Mouse (Mus musculus) adrenal gland (tissue): ENCODE results near the gene N6amt1.

Source experiments
- intact Hi-C: fragments of 180-260 bp; cut with DNase I; formaldehyde crosslinking; loops from one replicate; pipeline ENCODE4 v1.15.1; 2025

Gene N6amt1

DNA sequence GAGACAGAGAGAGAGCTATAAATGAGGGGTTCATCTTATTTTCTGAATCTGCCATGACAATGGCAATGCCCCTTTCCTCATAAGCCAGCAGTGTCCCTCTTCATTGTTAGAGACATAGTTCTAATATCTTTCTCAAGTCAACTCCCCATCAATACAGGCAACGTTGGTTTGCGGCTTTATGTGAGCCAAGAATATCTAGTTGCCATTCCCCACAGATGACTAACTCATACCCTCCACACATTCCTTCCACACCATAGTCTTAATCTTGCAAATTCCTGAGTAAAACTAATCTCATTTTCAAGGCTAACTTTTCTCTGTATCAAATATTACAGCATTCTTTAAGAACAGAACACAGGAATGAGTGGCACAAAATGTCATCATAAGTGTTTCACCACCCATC is 29.0 kb downstream of the N6amt1 start:
- intact Hi-C loops = no loop called here

DNA sequence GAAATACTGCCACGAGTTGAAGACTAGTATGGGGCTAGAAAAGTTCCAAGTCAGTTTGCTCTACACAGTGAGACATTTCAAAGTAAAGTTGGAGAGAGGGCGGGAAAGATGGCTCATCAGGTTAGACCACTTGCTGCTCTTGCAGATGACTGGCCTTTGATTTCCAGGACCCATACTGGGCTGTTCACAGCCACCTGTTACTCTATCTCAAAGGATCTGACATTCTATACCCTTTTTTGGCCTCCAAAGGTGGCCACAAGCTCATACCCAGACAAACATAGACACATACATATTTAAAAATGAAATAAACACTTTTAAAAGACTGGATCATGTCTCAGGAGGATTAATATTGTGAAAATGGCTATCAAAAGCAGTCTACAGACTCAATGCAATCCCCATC is 30.4 kb downstream of the N6amt1 start:
- intact Hi-C loops = no loop called here

DNA sequence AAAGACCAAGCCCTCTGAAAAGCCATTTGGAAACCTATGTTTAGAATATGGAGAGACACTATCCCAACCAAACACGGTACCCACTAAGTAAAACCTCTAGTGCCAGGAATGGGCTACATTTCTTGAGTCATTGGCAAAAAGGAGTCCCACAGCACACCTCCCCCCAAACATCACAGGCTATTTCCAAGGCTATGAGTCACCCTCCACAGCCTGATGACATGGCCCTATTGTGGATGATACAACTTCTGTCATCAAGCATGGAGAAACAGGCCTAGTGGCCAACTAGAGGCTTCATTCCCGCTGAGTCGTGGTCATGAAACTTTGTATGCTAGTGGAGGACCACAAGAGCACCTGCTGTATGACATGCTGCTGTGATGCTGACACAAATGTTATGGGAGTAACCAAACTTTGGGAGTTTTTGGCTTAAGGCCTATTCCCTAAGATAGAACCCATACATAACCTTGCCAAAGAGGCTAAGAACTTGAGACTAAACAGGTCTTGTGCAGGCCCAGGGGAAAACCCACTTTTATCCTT is 33.5 kb downstream of the N6amt1 start:
- intact Hi-C loops = no loop called here

DNA sequence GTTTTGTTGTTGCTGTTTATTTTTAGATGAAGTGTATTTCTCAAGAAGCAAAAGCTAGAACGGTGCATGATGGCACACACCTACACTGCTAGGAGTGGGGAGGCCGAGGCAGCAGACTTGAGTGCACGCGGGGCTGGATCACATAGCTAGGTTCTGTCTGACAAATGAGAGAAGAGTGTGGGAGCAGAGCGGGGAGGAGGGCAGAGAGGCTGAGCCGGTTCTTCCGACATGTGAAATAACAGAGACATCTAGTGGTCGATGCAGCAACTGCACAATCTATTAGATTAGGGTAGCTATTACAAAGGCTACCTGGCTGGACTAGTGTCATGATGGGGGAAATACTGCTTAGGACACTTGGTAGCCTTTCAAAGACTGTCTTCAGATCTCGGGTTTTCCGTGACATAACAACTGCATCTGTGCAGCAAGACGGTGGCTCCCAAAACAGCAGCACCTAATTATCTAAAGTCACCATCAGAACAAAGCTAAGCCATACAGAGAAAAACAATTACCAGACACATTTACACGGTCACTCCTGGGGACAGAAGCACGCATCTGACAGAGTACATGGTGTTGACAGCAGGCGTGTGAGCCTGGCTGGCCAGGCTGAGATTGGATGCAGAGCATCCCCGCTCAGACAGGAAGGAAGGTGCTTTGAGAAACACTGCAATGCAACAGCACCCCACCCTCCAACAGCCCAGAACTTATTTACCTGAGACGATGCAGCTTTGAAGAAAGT is 40.0 kb downstream of the N6amt1 start:
- intact Hi-C loops = no loop called here

DNA sequence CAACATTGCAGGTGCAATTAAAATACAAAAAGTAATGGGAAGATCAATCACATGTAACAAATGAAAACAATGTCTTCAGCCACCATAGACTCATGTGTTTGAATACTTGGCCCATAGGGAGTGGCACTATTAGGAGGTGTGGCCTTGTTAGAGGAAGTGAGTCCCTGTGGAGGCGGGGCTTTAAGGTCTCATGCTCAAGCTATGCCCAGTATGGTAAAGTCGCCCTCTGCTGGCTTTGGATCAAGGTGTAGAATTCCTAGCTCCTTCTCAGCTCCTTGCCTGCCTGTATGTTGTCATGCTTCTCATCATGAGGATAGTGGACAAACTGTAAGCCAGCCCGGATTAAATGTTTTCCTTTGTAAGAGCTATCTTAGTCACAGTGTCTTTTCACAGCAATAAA is 51.0 kb downstream of the N6amt1 start:
- intact Hi-C loops = loop anchor here (10.0 kb wide), 1 partner anchor 80 kb away; no protein-coding TSS in a partner anchor
